Mouse (Mus musculus) brain, embryonic 14.5 days (tissue): Measurements from ENCODE around the gene Tmem81. TPM values are rescaled to one million over a fixed set of nuclear protein-coding genes. Genes with fewer than 3 reads are reported as not detected.
"Not testable (repeated sequence)": the region's sequence is repeated elsewhere in the genome, so short reads cannot be mapped to it uniquely, and the experiment has no call there.

Experiments used
- DNase-seq: peaks from one replicate; pipeline ENCODE4 v3.0.0-alpha.2; 2011; ENCODE audit warnings: low read depth
- CTCF ChIP-seq: fragments of 200-500 bp; IDR thresholded peaks from 2 replicates; pipeline ENCODE4 v1.5.1; 2012; ENCODE audit warnings: inconsistent platforms, mild to moderate bottlenecking, moderate library complexity, borderline replicate concordance; ENCODE audit not compliant: insufficient read depth, insufficient read length; ENCODE audit errors: extremely low read depth
- POLR2A ChIP-seq: fragments of 200-500 bp; IDR thresholded peaks from 2 replicates; pipeline ENCODE4 v1.6.1; 2012; ENCODE audit warnings: mild to moderate bottlenecking, inconsistent platforms, borderline replicate concordance; ENCODE audit not compliant: poor library complexity, insufficient read depth, insufficient read length, severe bottlenecking; ENCODE audit errors: extremely low read depth
- polyA plus RNA-seq: library from polyadenylated mRNA; depleted of rRNA; stranded (reverse); fragments of >200 nt; gene quantifications from 2 replicates; pipeline ENCODE4 v1.2.3, GENCODE M21; 2012; rRNA removed

Gene Tmem81
- 2.3 TPM in 2 replicates for polyA plus RNA-seq

DNA sequence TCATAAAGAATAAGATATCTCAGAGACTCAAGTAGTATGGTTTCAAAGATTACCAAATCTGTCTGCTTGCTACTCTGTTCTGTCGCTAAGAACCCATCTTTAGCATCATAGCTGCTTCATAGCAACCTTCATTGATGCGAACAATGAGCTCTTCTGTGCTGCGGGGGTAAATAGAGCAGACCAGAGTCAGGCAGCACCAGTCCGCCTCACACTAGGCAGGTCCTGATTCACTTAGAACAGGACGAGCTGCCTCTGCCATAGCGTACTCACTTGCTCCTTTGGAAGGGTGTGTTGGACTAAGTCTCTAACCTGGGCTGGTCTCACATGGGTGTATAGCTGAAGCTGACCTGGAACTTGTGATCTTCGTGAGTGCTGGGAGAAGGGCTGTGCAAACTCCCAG, at the start of gene Tmem81:
Tmem81 (plus strand) TSS at position 173 of the 400 bp plus-strand sequence.
- DNase-seq = no peak
- TF ChIP-seq POLR2A (no peak), CTCF (no peak)

DNA sequence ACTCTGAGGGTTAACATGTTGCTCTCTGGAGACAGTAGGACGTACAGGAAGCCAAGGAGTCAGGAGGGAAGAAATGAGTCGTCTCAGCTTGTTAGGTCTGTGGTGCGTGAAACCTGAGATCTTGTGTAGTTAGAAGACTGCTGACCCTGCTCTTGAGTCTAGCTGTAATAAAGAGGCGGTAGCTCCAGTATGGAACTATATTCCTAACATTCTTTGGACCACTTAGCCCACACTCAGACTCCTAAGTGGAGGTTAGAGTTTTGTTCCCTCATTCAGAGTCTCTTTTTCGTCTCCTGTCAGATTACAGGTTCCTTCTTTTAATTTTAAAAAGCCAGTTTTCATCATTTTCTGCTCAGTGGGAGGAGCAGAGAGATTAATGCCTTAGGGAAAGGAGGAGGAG, 41.4 kb upstream of the Tmem81 start:
- TF ChIP-seq CTCF (no peak), POLR2A (no peak)
- no peak for DNase-seq

- TF ChIP-seq POLR2A (no peak), CTCF (no peak)
- peak; percentile 2 for DNase-seq
Observed at GRCm38 (mm10) chr1:132468926-132469325, 37.1 kb upstream of the Tmem81 start.

DNA sequence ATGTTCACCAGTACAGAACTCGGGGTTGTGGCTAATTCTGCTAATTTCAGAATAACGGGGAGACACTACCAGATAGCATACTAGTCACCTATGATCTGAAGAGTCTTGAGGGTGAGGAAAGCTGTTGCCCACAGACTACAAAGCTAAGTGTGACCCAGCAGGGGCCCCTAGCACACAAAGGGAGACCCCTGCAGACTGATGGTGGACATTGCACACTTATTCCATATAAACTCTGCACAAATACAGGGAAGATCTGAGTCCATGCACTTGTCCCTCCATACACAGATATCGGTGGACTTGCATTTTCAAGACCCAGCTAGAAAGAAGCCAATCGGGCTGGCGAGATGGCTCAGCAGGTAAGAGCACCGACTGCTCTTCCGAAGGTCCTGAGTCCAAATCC, 36.5 kb upstream of the Tmem81 start:
- no peak for TF ChIP-seq POLR2A
- TF ChIP-seq CTCF = no peak
- no peak for DNase-seq

DNA sequence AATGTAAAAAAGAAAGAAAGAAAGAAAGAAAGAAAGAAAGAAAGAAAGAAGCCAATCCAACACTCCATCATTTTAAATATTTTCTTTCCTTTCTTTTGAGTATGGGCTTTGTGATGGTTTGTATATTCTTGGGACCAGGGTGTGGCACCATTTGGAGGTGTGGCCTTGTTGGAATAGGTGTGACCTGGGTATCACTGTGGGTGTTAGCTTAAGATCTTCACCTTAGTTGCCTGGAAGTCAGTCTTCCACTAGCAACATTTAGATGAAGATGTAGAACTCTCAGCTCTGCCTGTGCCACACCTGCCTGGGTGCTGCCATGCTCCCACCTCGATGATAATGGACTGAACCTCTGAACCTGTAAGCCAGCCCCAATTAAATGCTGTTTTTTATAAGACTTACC, 36.0 kb upstream of the Tmem81 start:
- DNase-seq = not testable (repeated sequence)

DNA sequence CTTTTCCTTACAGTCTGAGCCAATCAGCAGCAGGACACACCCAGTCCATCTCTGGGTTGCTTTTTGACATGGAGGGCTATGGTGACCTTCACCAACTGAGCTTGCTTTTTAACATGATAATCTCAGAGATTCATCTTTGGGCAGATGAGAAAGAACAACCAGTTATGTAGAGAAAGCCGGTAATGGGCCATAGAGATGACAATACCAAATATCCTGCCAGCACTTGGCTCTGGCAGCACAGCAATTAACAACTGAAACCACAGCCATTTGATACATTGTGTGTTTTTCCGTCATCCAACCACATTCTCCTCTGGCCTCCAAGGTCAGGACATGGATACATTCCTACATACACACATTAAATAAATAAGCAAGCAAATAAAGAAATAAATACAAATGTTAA, 35.0 kb upstream of the Tmem81 start:
- TF ChIP-seq POLR2A = no peak
- TF ChIP-seq CTCF = no peak
- no peak for DNase-seq

DNA sequence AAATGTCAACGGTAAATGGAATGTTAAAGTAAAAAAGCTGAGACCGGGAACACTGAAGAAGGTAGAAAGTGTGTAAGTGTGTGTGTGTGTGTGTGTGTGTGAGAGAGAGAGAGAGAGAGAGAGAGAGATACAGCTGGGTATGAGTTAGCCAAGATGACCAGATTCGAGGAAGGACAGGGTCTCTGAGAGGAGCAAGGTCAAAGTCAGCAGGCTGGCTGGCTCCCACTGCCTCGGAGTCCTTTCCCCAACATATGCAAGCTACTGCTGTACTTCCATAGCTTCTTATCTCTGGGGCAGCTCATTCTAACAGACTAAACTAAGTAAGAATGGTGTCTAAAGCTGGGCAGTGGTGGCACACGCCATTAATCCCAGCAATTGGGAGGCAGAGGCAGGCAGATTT, 34.5 kb upstream of the Tmem81 start:
- no peak for DNase-seq
- TF ChIP-seq CTCF (no peak), POLR2A (no peak)

- TF ChIP-seq POLR2A (no peak), CTCF (peak; percentile 32; the same call in 1 of the 2 replicates)
Observed at GRCm38 (mm10) chr1:132472537-132472936, 33.5 kb upstream of the Tmem81 start.

DNA sequence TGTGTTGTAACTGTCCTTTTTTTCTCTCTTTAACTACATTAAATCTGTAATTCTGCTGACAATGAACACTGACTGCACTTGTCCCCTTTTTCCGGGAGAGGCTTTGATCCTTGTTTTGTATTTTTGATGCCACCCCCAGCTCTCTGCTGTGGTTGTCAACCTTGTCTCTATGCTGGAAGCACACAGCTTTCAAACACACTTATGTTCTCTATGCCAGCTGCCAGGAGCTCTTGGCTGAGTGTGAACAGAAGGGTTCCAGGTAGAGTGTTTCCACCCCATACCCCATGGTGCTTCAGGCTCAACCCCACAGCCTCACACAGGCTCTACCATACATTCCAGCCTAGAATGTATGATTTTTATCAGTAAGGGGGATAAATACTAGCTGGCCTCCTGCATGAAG, 31.5 kb upstream of the Tmem81 start:
- DNase-seq = no peak
- no peak for TF ChIP-seq POLR2A
- no peak for TF ChIP-seq CTCF

More at GRCm38 (mm10) chr1:132472537-132472936, 33.5 kb upstream of the Tmem81 start:
- peak; percentile 35 for DNase-seq

DNA sequence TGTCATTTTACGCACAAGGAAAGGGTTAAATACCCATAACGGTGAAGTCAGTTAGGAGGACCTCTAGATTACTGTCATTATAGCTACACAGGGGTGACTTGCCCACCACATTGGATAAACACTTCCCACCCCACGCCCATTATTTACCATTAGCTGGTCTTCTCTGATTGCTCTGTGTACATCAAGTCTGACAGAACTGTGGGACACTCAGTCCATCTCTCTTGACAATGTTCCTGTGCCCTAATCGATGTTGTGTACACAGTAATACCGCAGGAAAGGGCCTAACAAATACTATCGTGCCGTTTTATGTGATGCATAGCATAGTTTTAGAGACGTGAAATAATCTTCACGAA, 29.5 kb upstream of the Tmem81 start:
- TF ChIP-seq POLR2A (no peak), CTCF (no peak)
- DNase-seq = no peak

- peak; percentile 96 for DNase-seq
- TF ChIP-seq POLR2A (peak; percentile 39; the same call in 1 of the 2 replicates), CTCF (no peak)
Observed at GRCm38 (mm10) chr1:132476928-132477691, 28.9 kb upstream of the Tmem81 start, which contains the start of gene Rbbp5. Rbbp5 (plus strand) TSS chr1:132477365.

DNA sequence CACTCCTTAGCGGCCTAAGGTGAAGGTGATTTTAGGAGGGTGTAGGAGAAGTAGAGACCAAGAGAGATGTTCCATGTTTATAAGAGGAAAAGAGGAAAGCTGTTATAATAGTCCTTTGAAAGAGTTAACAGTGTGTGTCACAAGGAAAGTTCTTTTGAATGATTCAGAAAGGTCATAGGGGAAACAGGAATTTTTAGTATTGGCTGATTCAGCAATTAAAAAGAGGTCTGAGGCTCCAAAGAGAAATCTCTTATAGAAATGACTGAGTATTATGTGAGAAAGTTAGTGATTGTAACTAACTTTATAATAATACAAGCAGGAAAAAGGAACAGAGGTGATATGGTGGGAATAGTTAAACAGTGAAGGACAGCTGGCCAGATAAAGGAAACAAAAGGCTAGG, 26.6 kb upstream of the Tmem81 start:
- DNase-seq = no peak
- TF ChIP-seq POLR2A (no peak), CTCF (no peak)

DNA sequence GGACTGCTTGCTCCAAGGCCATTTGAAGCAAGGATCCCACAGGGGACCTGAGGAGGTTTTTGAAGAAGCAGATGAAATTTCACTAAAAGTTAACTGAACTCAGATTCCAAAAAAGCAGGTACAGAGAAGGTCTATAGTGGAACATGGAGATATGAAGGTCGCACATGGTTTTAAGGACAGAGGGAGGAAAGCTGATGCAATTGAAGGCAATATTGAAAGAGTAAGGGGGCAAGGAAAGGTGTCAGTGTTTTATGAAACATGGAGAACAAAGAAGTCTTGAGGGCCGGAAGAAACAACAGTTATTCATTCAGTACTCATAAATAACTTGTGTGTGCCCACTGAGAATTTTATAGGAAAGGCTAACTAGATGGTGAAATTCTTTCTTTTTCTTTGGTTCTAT, 24.4 kb upstream of the Tmem81 start:
- DNase-seq = no peak
- TF ChIP-seq POLR2A (no peak), CTCF (no peak)

- TF ChIP-seq POLR2A = no peak
- TF ChIP-seq CTCF = no peak
- DNase-seq = no peak
Observed at GRCm38 (mm10) chr1:132483234-132483633, 22.8 kb upstream of the Tmem81 start.
